Mouse (Mus musculus): Measurements from ENCODE around the gene Tnc. TPM values are rescaled to one million over a fixed set of nuclear protein-coding genes. Genes with fewer than 3 reads are reported as not detected.

The Tnc gene
- polyA plus RNA-seq, 1 experiment from 2014 or later: 1.2 TPM

DNA sequence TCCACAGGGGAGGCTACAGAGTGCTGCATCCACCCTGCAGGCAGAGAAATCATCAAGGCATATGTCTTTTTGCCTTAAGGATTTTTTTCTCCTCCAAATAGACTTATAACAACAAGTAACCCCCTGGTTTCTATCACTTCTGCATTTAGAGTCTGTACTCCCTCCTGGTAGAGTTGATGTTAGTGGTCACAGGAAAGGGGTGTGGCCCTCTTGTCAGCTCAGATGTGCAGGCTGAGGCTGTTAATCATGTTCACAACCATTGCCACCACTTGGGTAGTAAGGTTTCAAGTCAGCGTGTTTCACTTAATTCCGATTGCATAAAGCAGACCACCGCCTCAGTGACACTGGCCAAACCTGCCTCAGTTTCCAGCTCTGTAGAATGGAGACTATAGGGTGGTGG is 103.9 kb downstream of the Tnc start:
- H3K27ac ChIP-seq: no peak overlapping the region
- H3K27me3 ChIP-seq (ENCODE audit: poor library complexity, severe bottlenecking): no peaks in the 10 kb centered on the region
- H3K4me3 ChIP-seq: no peak overlapping the region
- DNase-seq (ENCODE audit: extremely low spot score, low spot score): no peak
- H3K4me1 ChIP-seq: no peaks in the 10 kb centered on the region
- no peaks in the 10 kb centered on the region for H3K36me3 ChIP-seq (replicated peaks)
- no peaks in the 10 kb centered on the region for H3K9me3 ChIP-seq
- WGBS: 92% methylated on average over 3 of the region's 3 CpGs

GRCm38 (mm10) chr4:63941420-63941819 is 105.4 kb downstream of the Tnc start:
- WGBS: 93% methylated on average over 2 of the region's 2 CpGs
- H3K4me1 ChIP-seq: no peaks in the 10 kb centered on the region
- H3K9me3 ChIP-seq: no peaks in the 10 kb centered on the region
- DNase-seq (ENCODE audit: extremely low spot score, low spot score): no peak
- H3K27me3 ChIP-seq (ENCODE audit: poor library complexity, severe bottlenecking): no peaks in the 10 kb centered on the region
- H3K4me3 ChIP-seq: no peak overlapping the region
- H3K36me3 ChIP-seq (replicated peaks): no peaks in the 10 kb centered on the region
- no peak overlapping the region for H3K27ac ChIP-seq

- Histone ChIP-seq H3K4me1 (no peaks in the 10 kb centered on the region), H3K27ac (no peak overlapping the region), H3K9me3 (no peaks in the 10 kb centered on the region), H3K4me3 (no peak overlapping the region), H3K36me3 (replicated peaks) (no peaks in the 10 kb centered on the region), H3K27me3 (ENCODE audit: poor library complexity, severe bottlenecking) (no peaks in the 10 kb centered on the region)
- 86% methylated on average over 3 of the region's 3 CpGs for WGBS
- no peak for DNase-seq (ENCODE audit: extremely low spot score, low spot score)
These were observed 107.4 kb downstream of the Tnc start for GRCm38 (mm10) chr4:63939428-63939827.

DNA sequence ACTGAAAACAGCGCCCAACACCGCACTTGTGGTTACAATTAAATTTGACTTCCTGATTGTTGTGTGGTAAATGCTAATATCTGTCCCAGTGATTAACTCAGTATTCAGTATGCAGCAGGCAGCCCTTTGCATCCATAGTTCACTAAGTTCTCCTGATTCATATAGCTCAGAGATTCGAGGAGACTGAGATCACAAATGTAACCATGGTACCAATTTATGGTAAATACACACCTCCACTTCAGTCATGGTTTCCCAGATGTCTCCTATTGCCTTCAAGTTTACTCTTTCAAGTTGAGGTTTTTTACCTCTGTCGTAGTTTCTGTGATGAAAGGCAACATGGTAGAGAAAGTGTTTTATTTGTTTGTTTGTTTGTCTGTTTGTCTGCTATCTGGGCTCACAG is 110.9 kb downstream of the Tnc start:
- DNase-seq (ENCODE audit: extremely low spot score, low spot score): no peak
- Histone ChIP-seq H3K4me1 (no peaks in the 10 kb centered on the region), H3K9me3 (0 out of 2 replicates have a peak, but pooled peaks cover 4% of the 10 kb centered on the region), H3K27ac (no peak overlapping the region), H3K4me3 (no peak overlapping the region), H3K36me3 (replicated peaks) (no peaks in the 10 kb centered on the region), H3K27me3 (ENCODE audit: poor library complexity, severe bottlenecking) (no peaks in the 10 kb centered on the region)
- 84% methylated on average over 4 of the region's 4 CpGs for WGBS

- Histone ChIP-seq H3K27ac (no peak overlapping the region), H3K9me3 (0 out of 2 replicates have a peak, but pooled peaks cover 4% of the 10 kb centered on the region), H3K4me3 (no peak overlapping the region), H3K27me3 (ENCODE audit: poor library complexity, severe bottlenecking) (no peaks in the 10 kb centered on the region), H3K36me3 (replicated peaks) (no peaks in the 10 kb centered on the region), H3K4me1 (no peaks in the 10 kb centered on the region)
- no peak for DNase-seq (ENCODE audit: extremely low spot score, low spot score)
- 90% methylated on average over 9 of the region's 9 CpGs for WGBS
These were observed 111.5 kb downstream of the Tnc start for GRCm38 (mm10) chr4:63935314-63935713.

- no peak overlapping the region for H3K27ac ChIP-seq
- no peak overlapping the region for H3K4me3 ChIP-seq
- WGBS: 81% methylated on average over 2 of the region's 2 CpGs
- H3K27me3 ChIP-seq (ENCODE audit: poor library complexity, severe bottlenecking): no peaks in the 10 kb centered on the region
- H3K9me3 ChIP-seq: 0 out of 2 replicates have a peak, but pooled peaks cover 4% of the 10 kb centered on the region
- H3K36me3 ChIP-seq (replicated peaks): no peaks in the 10 kb centered on the region
- H3K4me1 ChIP-seq: peaks cover 3% of the 10 kb centered on the region; the same call in 1 of the 2 replicates
- no peak for DNase-seq (ENCODE audit: extremely low spot score, low spot score)
These were observed 116.0 kb downstream of the Tnc start for GRCm38 (mm10) chr4:63930863-63931262.

DNA sequence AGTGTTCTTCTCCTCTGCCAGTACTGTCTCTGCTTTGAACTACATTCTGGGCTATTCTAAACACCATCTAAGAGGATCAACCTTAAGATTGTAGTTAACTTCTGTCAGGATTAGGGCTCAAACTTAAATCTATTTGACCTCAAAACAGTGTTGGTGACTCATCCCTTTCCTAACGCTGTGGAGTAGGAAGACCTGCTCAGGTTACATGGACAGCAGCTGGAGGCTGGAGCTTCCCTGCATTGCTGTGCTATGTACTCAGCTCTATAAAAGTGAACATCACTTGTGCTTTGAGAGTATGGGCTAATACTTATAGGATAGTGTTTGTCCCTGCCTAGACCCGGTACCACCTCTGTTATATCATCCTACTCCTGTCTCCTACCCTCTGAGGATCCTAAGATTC is 117.3 kb downstream of the Tnc start:
- Histone ChIP-seq H3K27ac (no peak overlapping the region), H3K27me3 (ENCODE audit: poor library complexity, severe bottlenecking) (no peaks in the 10 kb centered on the region), H3K36me3 (replicated peaks) (no peaks in the 10 kb centered on the region), H3K4me3 (no peak overlapping the region), H3K9me3 (0 out of 2 replicates have a peak, but pooled peaks cover 4% of the 10 kb centered on the region), H3K4me1 (peaks cover 3% of the 10 kb centered on the region; the same call in 1 of the 2 replicates)
- WGBS: 64% methylated on average over 2 of the region's 2 CpGs
- DNase-seq (ENCODE audit: extremely low spot score, low spot score): no peak

GRCm38 (mm10) chr4:63928192-63928591 is 118.6 kb downstream of the Tnc start:
- DNase-seq (ENCODE audit: extremely low spot score, low spot score): no peak

DNA sequence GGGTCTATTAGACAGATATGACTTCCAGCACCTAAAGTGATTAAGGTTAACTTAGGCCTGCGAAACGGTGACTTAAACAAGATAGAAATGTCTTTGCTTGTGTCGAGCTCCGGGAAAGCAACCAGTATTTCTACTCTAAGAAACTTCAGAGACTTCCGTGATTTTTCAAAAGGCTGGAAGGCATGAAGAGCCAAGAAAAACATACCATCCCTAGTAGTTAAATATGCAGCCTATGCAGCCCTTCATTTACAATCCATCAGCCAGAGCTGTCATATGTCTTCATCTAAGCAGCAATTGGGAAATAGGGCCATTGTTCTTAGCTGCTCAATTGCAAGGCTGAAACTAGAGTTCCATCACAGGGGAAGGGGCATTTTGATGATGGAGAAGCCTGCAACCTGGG is 129.6 kb downstream of the Tnc start:
- Histone ChIP-seq H3K27me3 (ENCODE audit: poor library complexity, severe bottlenecking) (no peaks in the 10 kb centered on the region), H3K9me3 (no peaks in the 10 kb centered on the region), H3K4me1 (no peaks in the 10 kb centered on the region), H3K4me3 (no peak overlapping the region), H3K27ac (no peak overlapping the region), H3K36me3 (replicated peaks) (no peaks in the 10 kb centered on the region)
- 93% methylated on average over 5 of the region's 5 CpGs for WGBS
- DNase-seq (ENCODE audit: extremely low spot score, low spot score): no peak

More at GRCm38 (mm10) chr4:63928192-63928591, 118.6 kb downstream of the Tnc start:
- H3K9me3 ChIP-seq: 0 out of 2 replicates have a peak, but pooled peaks cover 4% of the 10 kb centered on the region
- H3K4me1 ChIP-seq: peaks cover 3% of the 10 kb centered on the region; the same call in 1 of the 2 replicates
- H3K4me3 ChIP-seq: no peak overlapping the region
- H3K36me3 ChIP-seq (replicated peaks): no peaks in the 10 kb centered on the region
- H3K27ac ChIP-seq: no peak overlapping the region
- H3K27me3 ChIP-seq (ENCODE audit: poor library complexity, severe bottlenecking): no peaks in the 10 kb centered on the region
- 76% methylated on average over 1 of the region's 1 CpGs for WGBS

- WGBS: 87% methylated on average over 8 of the region's 8 CpGs
- no peak overlapping the region for H3K4me3 ChIP-seq
- DNase-seq (ENCODE audit: extremely low spot score, low spot score): no peak
- H3K27me3 ChIP-seq (ENCODE audit: poor library complexity, severe bottlenecking): no peaks in the 10 kb centered on the region
- no peaks in the 10 kb centered on the region for H3K4me1 ChIP-seq
- H3K9me3 ChIP-seq: no peaks in the 10 kb centered on the region
- no peak overlapping the region for H3K27ac ChIP-seq
- H3K36me3 ChIP-seq (replicated peaks): no peaks in the 10 kb centered on the region
These were observed 130.1 kb downstream of the Tnc start for GRCm38 (mm10) chr4:63916753-63917152.

GRCm38 (mm10) chr4:63916288-63916687 is 130.5 kb downstream of the Tnc start:
- no peaks in the 10 kb centered on the region for H3K4me1 ChIP-seq
- H3K4me3 ChIP-seq: no peak overlapping the region
- no peak for DNase-seq (ENCODE audit: extremely low spot score, low spot score)
- WGBS: 88% methylated on average over 3 of the region's 3 CpGs
- no peaks in the 10 kb centered on the region for H3K27me3 ChIP-seq (ENCODE audit: poor library complexity, severe bottlenecking)
- H3K27ac ChIP-seq: no peak overlapping the region
- H3K36me3 ChIP-seq (replicated peaks): no peaks in the 10 kb centered on the region
- H3K9me3 ChIP-seq: no peaks in the 10 kb centered on the region

Other genes with a start within 250 kb of the Tnc start
- not detected in 2 replicates for gene Tnfsf8, start 185.7 kb downstream of the Tnc start, polyA plus RNA-seq (2016; fragmentation: Nextera tagmentation; extraction: Ambion mirVana)

All from forebrain, embryonic 10.5 days (tissue).